Mouse (Mus musculus): ENCODE measurements around the gene Cramp1l. TPM values are rescaled to one million over a fixed set of nuclear protein-coding genes. Genes with fewer than 3 reads are reported as not detected.

The Cramp1l gene
- total RNA-seq, 2 experiments from 2014 or later = 28.6 to 29.0 TPM

Other genes starting within 250 kb of the Cramp1l start
- not detected for gene Meiob, start 211.5 kb downstream of the Cramp1l start, total RNA-seq (2021)
- 100 to 1,000 TPM; 134 to 153 TPM for gene Hagh, start 175.6 kb downstream of the Cramp1l start, total RNA-seq (2021)
- gene Fahd1, start 165.4 kb downstream of the Cramp1l start, total RNA-seq (2021) = 10 to 100 TPM; 18.0 to 20.5 TPM
- not detected for gene Igfals, start 149.8 kb downstream of the Cramp1l start, total RNA-seq (2021)
- 10 to 100 TPM; 31.4 to 34.8 TPM for gene Nubp2, start 129.4 kb downstream of the Cramp1l start, total RNA-seq (2021)
- gene Spsb3, start 129.1 kb downstream of the Cramp1l start, total RNA-seq (2021) = 10 to 100 TPM; 56.4 to 63.7 TPM
- 10 to 100 TPM; 47.4 to 60.0 TPM for gene Eme2, start 120.7 kb downstream of the Cramp1l start, total RNA-seq (2021)
- gene Mrps34, start 120.7 kb downstream of the Cramp1l start, total RNA-seq (2021) = 10 to 100 TPM; 61.8 to 74.6 TPM
- 10 to 100 TPM; 41.4 to 54.3 TPM for gene Nme3, start 119.3 kb downstream of the Cramp1l start, total RNA-seq (2021)
- 100 to 1,000 TPM; 363 to 396 TPM for gene Mapk8ip3, start 78.8 kb downstream of the Cramp1l start, total RNA-seq (2021)
- gene Jpt2, start 55.1 kb downstream of the Cramp1l start, total RNA-seq (2021) = 1 to 10 TPM; 4.8 to 5.7 TPM
- gene Ift140, start 297 bp upstream of the Cramp1l start, total RNA-seq (2021) = 10 to 100 TPM; 18.6 to 25.5 TPM
- 10 to 100 TPM in 1 of 2 experiments, 1 to 10 TPM in 1; 9.1 to 10.3 TPM for gene Tmem204, start 67.8 kb upstream of the Cramp1l start, total RNA-seq (2021)
- 10 to 100 TPM; 24.3 to 30.0 TPM for gene Telo2, start 100.2 kb upstream of the Cramp1l start, total RNA-seq (2021)
- gene Ptx4, start 105.0 kb upstream of the Cramp1l start, total RNA-seq (2021) = under 1 TPM; 0.67 to 0.91 TPM
- gene Clcn7, start 117.6 kb upstream of the Cramp1l start, total RNA-seq (2021) = 10 to 100 TPM; 49.9 to 55.2 TPM
- gene Ccdc154, start 146.7 kb upstream of the Cramp1l start, total RNA-seq (2021) = under 1 TPM in 1 of 2 experiments, not detected in 1; 0.48 TPM
- not detected for gene Gm38655, start 159.7 kb upstream of the Cramp1l start, total RNA-seq (2021)
- gene BC003965, start 168.8 kb upstream of the Cramp1l start, total RNA-seq (2021) = 10 to 100 TPM; 20.3 to 20.6 TPM
- gene Unkl, start 172.6 kb upstream of the Cramp1l start, total RNA-seq (2021) = 10 to 100 TPM; 34.4 to 39.1 TPM
- 10 to 100 TPM; 80.5 to 80.8 TPM for gene Gnptg, start 224.3 kb upstream of the Cramp1l start, total RNA-seq (2021)
- gene Tsr3, start 224.4 kb upstream of the Cramp1l start, total RNA-seq (2021) = 10 to 100 TPM; 21.9 to 26.2 TPM
- gene Baiap3, start 240.6 kb upstream of the Cramp1l start, total RNA-seq (2021) = 10 to 100 TPM; 12.3 to 24.4 TPM

All from left cerebral cortex, postnatal 36 days (tissue).